Mouse (Mus musculus) gastrocnemius, postnatal 14 days (tissue): ENCODE results near the gene 1700025G04Rik. TPM values are rescaled to one million over a fixed set of nuclear protein-coding genes. Genes with fewer than 3 reads are reported as not detected.

ENCODE experiments used
- DNase-seq: peaks from one replicate; pipeline ENCODE4 v3.0.0; 2021; ENCODE audit warnings: mixed read lengths
- intact Hi-C: fragments of 180-260 bp; cut with DNase I; formaldehyde crosslinking; loops from one replicate; pipeline ENCODE4 v1.15.1; 2025; ENCODE audit warnings: low total_unique reads
- total RNA-seq, 2 experiments: library from RNA; stranded (reverse); gene quantifications; 2 replicates each; pipeline ENCODE4 v1.2.3; 2021

1700025G04Rik gene
- total RNA-seq, 2 experiments from 2014 or later: 50.2 to 53.4 TPM

DNA sequence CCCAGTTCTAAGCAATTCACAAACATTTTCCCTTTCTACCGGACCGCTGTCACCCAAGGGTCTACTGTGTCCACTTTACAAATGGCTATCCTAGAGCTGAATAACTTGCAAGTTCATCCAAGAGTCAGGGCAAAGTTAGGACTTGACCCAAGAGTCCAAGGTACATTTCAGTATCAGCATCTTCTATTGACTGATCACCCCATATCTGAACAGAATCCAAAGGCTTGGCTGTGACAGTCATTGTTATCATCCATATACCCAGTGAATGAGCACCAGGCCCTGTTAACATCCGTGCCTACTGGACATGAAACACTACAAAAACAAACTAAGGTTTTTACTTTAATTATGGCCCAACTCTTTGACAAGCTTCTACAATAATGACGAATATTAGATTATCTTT lies 48.9 kb downstream of the 1700025G04Rik start:
- intact Hi-C loops: no loop called here
- no peak for DNase-seq

DNA sequence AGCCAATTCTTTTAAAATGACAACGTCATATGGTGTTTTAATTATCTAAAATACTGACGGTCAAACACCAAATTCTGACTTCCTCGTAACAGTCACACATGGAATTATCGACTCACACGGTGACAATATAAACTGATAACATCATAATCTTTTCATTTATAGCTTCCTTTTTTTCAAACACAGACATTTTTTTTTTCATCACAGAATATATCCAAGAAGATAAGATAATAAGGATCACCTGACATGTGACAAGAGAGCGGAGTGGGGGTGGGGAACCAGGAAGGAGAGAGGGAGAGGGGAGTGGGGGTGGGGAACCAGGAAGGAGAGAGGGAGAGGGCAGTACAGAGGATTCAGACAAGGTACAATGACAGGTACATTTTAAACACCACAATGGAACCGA lies 49.9 kb downstream of the 1700025G04Rik start:
- intact Hi-C loops: no loop called here
- no peak for DNase-seq

DNA sequence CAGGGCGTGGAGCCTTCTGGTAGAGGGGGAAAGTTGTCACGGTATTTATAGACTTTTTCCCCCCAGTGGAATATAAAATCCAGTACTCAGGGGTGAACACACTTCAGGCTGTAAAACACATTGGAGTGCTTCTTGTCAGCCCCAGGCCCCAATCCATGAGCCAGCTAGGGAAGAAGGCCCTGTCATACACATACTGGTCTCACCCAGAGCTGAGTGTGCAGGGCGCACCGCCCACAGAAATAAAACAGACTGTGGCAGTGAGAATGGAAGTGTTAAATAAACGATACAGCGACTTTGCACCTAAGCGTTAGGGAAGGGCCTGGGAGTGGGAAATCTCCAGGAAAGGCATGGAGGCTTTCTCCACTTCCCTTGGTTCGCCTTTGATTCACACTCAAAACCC lies 50.3 kb downstream of the 1700025G04Rik start:
- intact Hi-C loops: no loop called here
- no peak for DNase-seq

DNA sequence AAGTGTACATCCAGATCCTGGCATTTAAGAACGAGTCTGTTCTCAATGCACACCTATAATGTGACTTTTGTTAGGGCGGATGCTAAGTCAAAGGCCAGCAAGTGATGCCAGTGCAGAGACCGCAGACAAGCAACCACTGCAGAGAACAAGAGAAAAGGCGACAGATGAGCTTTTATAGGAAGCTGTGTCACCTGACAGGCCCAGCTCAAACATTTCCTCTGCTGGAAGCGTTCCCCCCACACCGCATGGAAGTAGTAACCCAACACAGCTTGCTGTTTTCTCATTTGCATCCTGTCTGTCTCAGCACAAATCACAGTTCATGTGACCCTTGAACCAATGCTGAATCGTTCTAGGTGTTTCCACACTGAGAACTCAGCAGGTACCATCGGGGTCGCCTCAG lies 51.8 kb downstream of the 1700025G04Rik start:
- intact Hi-C loops: no loop called here
- no peak for DNase-seq

DNA sequence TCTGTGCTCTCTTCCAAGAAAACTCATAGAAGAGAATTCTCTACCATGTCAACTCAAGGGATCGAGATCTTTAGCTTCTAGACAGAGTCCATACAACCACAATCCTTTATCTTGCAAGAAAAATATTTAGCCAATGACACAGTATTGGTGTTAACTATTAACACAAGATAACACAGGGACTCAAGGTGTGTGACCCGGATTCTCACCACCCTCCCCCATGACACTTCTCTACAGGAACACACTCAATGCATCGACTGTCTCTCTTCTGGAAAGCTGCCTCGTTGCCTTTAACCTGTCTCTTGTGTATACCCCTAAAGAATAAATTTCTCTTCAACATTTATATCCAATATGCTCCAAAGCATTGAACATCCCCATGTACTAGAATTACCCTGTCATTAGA lies 52.3 kb downstream of the 1700025G04Rik start:
- no peak for DNase-seq
- intact Hi-C loops: no loop called here

DNA sequence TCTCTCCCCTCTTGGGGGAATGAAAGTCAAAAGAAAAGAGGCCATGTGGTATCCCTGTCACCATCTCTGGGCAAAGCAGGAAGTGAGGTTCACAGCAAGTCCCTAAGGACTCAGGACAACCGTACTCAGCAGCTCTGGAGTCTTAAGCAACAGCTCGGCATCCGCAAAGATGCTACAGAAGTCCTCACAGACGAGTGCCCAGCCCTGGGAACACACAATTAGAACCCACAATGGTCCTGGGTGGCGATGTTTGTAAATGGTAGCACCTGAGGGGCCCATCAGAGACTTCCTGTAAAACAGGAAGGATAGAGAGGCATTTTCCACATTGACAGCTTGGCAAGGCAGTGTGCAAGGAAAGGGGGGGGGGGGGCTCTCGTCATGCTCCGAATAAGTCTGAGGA lies 55.2 kb downstream of the 1700025G04Rik start:
- intact Hi-C loops: no loop called here
- no peak for DNase-seq

DNA sequence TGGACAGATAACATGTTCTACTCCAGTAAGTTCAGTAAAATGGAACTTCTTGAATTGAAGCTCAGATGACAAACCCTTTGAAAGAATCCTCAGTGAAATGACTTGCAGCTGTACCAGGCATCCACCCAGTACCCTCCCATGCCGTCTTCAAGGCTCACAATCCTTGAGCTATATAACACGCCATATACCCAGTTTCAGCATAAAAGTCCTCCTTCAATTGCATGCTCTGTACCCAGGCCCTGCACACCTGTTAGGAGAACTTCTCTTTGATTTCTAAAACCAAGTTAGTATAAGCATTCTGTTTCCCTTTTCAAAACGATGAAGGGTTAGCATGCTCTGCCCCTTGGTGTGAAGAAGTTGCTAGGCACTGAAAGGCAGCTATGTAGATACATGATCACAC lies 56.2 kb downstream of the 1700025G04Rik start:
- intact Hi-C loops: no loop called here
- DNase-seq: no peak

DNA sequence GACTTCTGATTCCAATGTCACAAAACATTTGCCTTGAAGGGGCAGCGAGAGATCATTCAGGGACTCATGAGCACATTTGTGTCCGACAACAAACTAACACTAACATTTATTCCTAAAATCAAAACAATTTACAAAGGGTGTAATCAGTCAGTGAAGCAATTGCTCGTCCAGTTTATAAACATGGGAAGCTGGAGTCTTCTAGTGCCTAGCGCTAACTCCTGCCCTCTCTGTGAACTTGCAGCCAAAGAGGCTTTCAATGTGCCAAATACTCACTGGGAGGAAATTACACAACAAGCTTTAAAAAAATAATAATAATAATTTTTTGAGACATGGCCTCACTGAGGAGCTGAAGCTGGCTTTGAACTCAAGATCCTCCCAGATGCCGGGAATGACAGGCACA lies 57.8 kb downstream of the 1700025G04Rik start:
- no peak for DNase-seq
- intact Hi-C loops: no loop called here

DNA sequence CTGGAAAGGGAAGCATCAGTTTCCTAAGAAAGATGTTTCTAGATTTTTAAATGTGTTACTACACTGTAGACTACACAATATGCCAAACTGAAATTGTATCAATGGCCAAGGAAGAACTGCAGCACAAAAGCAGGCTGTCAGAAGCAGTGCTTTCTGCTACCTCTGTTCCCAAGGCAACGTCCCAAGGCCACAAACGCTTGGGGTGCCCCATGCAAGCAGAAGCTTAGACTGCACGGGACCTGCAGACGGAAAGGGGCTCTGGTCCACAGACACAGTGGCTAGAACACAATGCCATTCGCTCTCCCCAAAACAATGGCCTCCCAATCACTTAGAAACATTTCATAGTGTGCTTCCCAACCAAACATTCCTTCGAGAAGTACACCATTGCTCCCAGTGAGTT lies 59.4 kb downstream of the 1700025G04Rik start:
- DNase-seq: no peak
- intact Hi-C loops: no loop called here

DNA sequence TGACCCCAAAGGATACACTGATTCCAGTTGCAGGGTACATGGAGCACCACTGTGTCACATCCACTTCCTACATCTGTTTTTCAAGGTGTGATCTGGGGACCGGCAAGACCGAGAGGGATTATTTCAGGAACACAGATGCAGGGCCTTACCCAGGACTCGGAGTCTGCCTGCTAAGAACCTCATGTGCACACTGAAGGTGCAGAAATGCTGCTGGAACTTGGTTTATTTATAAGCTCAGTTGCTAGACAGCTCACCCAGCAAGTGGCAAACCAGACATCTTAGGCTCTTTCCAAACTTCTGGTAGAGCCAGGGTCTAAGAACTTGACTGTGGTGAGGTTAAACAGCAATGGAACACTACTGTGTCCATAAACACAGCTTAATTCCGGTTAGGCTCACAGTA lies 61.2 kb downstream of the 1700025G04Rik start:
- DNase-seq: no peak

DNA sequence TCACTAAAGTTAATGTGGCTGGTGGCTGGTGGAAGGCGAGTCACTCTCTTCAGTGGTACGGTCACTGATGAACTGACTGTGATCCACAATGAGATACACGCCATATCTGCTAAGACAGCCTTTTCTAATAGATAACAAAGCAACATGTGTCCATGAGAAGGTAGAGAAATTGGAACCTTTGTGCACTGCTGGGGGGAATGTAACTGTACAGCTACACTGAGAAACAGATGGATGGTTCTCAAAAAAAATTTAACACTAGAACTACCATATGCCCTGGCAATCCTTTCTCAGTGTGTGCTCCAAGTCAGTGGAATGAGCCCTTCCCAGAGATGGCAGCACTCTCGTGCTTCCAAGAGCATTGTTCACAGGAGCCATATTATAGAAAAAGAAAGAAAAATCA lies 63.2 kb downstream of the 1700025G04Rik start:
- no peak for DNase-seq
- intact Hi-C loops: no loop called here

More for the DNA sequence above, 61.2 kb downstream of the 1700025G04Rik start:
- intact Hi-C loops: no loop called here

DNA sequence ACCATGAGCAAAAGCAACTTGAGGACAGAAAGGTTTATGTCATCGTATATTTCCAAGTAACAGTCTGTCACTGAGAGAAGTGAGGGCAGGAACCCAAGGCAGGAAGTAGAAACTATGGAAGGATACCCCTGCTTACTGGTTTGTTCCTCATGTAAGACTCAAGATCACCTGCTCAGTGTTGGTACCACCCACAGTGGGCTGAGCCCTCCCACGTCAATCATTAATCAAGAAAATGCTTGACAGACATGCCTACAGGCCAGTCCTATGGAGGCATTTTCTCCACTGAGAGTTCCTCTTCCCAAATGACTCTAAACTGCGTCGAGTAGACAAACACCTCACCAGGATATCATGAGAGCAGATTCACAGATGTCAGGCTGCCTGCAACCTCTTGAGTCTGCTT lies 64.6 kb downstream of the 1700025G04Rik start:
- intact Hi-C loops: no loop called here
- no peak for DNase-seq

DNA sequence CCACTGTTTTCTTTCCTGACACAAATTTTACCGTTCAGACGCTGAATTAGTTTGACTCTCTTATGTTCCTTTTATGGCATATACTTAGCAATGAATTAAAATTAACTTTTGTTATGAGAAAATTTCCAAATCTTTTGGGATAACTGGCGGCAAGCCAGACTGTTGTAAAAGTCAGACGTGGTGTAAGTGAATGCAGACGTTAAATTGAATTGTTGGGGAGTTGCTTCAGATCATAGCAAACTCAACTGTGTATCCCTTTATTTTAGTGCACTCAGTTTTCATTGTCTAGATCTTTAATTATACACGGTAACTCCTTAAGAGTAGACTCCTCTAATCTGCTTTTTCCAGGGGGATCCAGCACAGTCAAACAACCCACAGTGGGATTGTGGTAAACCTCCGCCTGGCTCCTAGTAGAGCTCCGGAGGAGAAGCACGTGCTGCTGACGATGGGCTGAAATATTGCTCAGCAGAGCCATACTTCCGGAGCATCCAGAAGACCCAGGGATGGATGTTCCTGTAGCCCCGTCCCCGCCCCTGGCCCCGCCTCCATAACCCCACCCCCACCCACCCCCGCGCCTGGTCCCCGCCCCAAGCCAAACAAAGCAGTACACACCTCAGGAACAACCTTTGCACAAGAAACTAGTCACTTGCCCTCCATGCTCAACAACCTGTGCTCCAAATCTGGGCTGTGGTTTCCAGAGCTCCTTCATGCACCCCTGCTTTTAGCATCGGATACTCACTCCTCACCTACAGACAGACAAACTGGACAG lies 65.7 kb downstream of the 1700025G04Rik start:
- intact Hi-C loops: no loop called here

DNA sequence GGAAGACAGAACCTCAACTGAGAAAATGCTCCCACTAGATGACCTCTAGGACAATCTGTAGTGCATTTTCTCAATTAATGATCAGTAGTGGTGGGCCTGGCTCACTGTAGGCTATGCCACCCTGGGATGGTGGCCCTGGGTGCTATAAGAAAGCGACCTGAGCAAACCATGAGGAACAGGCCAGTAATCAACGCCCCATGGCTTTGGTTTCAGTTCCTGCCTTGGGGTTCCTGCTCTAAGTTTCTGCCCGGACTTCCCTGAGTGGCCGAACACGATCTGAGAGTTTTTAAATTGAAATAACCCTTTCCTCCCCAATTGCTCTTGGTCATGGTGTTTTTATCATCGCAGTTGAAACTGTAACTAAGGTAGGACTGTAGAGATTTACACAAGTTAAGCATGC lies 69.1 kb downstream of the 1700025G04Rik start:
- intact Hi-C loops: no loop called here

More for the DNA sequence above, 65.7 kb downstream of the 1700025G04Rik start:
- no peak for DNase-seq

DNA sequence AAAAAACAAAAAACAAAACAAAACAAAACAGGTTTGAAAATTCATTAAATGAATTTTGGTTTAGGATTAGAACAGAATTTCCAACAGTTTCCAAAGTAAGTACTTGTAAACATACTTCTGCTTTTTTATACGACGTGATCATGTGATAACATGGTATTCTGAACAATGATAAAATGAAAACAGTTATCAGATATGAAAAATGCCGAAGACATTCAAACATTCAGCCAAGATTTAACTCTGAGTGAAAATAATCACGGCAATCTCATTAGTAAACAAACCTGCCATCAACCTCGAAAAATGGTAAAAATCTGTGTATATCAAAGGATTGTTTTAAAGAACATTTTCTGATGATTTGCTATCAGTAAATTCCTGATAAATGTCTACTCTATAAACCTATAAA lies 69.9 kb downstream of the 1700025G04Rik start:
- intact Hi-C loops: no loop called here
- no peak for DNase-seq

More for the DNA sequence above, 69.1 kb downstream of the 1700025G04Rik start:
- DNase-seq: no peak

DNA sequence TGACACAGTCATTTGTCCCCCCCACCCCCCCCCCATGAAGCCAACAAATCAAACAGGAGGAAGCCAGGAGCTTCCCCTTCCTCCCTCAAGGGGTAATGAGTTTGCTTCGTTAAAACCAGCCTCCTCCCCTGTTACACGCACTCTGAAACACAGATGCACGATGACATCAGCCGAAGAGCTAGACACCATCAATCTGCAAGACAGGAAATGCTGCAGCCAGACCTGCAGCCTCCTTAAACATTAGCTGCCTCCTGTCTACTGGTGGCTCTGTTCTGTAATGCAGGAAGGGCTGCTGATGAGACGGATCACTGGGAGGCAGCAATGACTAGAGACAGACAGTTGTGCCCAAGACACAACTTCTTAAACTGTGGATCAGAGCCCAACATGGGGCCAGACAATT lies 70.7 kb downstream of the 1700025G04Rik start:
- no peak for DNase-seq
- intact Hi-C loops: no loop called here

DNA sequence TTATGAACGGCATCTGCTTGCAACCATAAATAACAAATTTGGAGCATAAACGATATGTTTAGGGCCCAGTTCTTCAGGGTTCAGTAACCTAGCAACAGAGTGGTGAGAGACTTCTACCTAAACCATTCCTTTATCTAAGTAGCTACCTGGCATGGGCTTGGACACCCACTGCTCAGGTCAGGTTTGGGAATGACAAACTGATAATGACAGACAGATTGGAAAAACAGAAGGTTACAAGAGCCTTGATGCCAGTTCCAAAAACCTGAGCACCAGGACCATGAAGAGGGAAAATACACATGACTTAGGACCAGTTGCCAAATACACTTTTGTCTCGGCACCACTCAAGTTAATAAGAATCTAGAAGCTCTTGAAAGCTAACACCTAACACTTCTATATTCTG lies 71.6 kb downstream of the 1700025G04Rik start:
- intact Hi-C loops: no loop called here

DNA sequence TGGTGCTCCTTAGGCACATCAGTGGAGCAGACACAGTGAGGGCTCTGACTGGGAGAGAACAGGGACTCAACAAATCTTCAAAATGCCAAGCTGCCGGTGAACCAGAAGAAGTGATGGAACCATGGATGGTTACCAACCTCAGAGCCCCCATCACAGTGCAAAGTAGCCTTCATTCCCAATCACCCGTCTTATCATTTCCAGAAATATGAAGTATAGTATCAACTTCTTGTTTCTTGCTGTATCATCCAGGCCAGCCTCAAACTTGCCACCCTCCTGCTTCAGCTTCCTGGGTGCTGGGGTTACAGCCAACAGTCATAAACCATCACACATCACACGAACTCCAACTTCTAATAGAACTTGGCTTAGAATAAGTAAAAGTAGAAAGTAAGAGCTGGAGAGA lies 73.3 kb downstream of the 1700025G04Rik start:
- DNase-seq: no peak
- intact Hi-C loops: no loop called here

More for the DNA sequence above, 71.6 kb downstream of the 1700025G04Rik start:
- no peak for DNase-seq

DNA sequence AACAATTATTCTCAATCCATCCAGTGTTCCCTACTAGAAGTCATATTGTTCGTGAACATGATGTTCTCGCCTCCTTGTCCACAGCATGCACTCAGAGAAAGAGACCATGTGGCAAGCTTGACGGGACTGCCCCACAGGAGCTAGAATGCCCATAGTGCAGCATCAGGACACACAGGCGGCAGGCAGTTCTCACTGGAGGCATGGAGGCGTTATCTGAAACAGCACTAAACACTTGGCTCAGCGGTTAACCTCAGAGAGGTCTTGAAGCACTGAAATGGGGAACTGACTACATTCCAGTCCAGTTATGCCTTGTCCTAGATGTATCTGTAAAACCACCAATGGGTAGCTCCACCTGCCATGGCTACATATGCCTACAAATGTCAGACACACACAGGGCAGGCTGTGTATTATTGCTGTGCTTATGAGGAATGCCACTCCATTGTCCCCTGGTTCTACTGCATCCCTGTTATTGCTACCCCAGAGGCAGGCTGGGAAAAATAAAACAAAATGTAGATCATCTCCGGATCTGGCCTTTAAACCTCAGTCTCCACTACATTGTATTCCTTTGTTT lies 74.3 kb downstream of the 1700025G04Rik start:
- intact Hi-C loops: no loop called here
- DNase-seq: no peak

DNA sequence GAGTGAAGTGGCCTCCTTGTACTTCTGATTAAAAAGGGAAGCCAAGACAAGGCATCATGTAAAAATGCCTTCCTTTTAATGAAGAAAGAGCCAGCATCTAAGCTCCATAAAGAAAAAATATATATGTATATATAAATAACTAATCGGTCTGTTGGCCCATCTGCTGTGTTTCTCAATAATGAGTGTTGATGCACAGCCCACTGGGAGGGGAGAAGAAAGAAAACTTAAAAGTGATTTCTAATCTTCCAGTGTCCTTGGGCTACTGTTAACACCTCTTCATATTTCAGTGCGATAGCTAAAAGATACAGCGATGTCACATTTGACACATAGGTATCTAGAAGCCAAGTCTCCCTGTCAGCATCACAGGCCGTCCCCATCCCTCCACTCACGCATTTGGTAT lies 78.2 kb downstream of the 1700025G04Rik start:
- no peak for DNase-seq
- intact Hi-C loops: no loop called here

DNA sequence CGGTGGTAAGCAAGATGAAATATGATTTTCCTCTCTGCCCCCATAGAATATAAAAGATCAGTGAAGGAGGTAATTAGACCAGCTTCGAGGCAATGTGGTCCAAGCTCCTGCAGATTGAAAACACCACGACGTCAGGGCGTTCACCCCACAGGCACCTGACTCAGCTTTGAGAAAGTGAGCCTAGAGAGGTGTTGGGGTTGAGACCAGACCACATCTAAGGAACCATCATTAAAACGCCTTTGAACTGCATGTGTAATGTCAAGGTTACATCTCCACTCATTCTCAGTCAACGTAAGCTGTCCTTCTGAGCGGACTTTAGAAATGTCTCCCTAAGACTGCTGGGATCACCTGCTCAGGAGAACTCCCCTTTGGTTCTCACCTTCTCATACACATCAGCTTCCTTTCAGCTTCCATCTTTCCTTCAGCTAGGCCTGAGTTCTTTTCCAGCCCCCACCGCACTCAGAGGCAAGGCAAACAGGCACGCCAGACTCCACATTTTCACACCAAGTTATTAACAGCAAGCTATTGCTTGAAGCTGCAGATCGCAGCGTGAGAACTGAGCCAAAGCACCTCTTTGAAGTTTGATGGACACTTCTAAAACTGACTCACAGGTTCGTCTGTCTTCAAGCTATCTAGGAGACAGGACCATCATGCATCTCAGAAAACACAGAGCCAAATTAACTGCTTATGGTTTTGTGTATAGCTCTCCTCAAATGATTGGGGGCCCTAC lies 79.5 kb downstream of the 1700025G04Rik start:
- intact Hi-C loops: no loop called here
- DNase-seq: no peak
